Mouse (Mus musculus) forebrain, embryonic 16.5 days (tissue): ENCODE measurements at regions not wholly inside any gene's neighbourhood (a gene's known extent, or its start where the extent isn't known, plus 50 kb on each side); places are given as distances from the start of the nearest gene placed in this dataset.
A peak's percentile ranks its signal among the peaks of the same experiment; 100 is the strongest.

Experiments
- ATAC-seq: fragments of 200-750 bp; cut with Nextera tagmentation; 2 replicates; pipeline ENCODE4 v1.8.0; 2017; ENCODE audit warnings: mild to moderate bottlenecking, moderate library complexity
- H3K27ac ChIP-seq: fragments of 300-500 bp; sonication (generic); 2 replicates; pipeline ENCODE4 v1.5.1; 2014; ENCODE audit warnings: low read length, control low read depth
- H3K27me3 ChIP-seq: fragments of 300-500 bp; sonication (generic); replicated peaks from 2 replicates; pipeline ENCODE4 v1.6.1; 2014; ENCODE audit warnings: low read length; ENCODE audit not compliant: control insufficient read depth, insufficient read depth
- H3K36me3 ChIP-seq: fragments of 300-500 bp; sonication (generic); 2 replicates; pipeline ENCODE4 v1.6.1; 2014; ENCODE audit not compliant: control insufficient read depth, insufficient read depth
- H3K4me1 ChIP-seq: fragments of 300-500 bp; sonication (generic); replicated peaks from 2 replicates; pipeline ENCODE4 v1.6.1; 2014; ENCODE audit warnings: low read length; ENCODE audit not compliant: control insufficient read depth, insufficient read depth
- H3K4me2 ChIP-seq: fragments of 300-500 bp; sonication (generic); 2 replicates; pipeline ENCODE4 v1.6.1; 2014; ENCODE audit warnings: mild to moderate bottlenecking, low read length, control low read depth
- H3K4me3 ChIP-seq: fragments of 300-500 bp; sonication (generic); replicated peaks from 2 replicates; pipeline ENCODE4 v1.5.1; 2014; ENCODE audit warnings: mild to moderate bottlenecking, low read length, control low read depth
- H3K9ac ChIP-seq: fragments of 300-500 bp; sonication (generic); replicated peaks from 2 replicates; pipeline ENCODE4 v1.6.1; 2014; ENCODE audit warnings: low read depth, low read length, control low read depth
- H3K9me3 ChIP-seq: fragments of 300-500 bp; sonication (generic); 2 replicates; pipeline ENCODE4 v1.6.1; 2016; ENCODE audit warnings: low read length; ENCODE audit not compliant: control insufficient read depth
- WGBS: fragments of 180-500 bp; shearing (Covaris S2); extraction: QIAGEN DNeasy Blood & Tissue Kit; methylation state at CpG from one replicate; pipeline ENCODE4 v1.1.7; 2014; 5-methylcytosine and 5-hydroxymethylcytosine counted together

DNA sequence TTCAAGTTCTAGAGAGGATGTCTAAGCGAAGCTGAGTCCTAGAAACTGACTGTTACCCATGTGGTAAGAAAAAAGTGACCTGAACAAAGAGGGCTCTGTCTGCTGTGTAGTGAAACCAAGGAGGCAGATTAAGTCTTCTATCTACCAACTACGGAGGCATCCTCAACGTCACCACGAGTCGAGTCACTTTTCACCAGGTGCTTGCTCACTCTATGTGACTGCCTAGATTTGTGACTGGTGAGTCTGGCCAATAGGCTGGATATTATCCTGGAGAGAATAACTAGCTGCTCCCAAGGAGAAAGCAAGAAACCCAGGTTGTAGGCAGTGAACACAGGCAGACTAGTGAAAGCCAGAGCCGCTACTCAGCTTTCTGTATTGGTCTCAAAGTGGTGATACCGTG is 191.2 kb downstream of the Cd83 start:
- WGBS = 43% methylated on average over 7 of the region's 7 CpGs
- Histone ChIP-seq H3K9ac (no peak overlapping the region), H3K4me2 (no peak overlapping the region), H3K4me1 (peaks cover 5% of the 10 kb centered on the region), H3K9me3 (no peaks in the 10 kb centered on the region), H3K27me3 (no peaks in the 10 kb centered on the region), H3K27ac (no peak overlapping the region), H3K36me3 (no peaks in the 10 kb centered on the region), H3K4me3 (no peak overlapping the region)
- ATAC-seq = no peak

DNA sequence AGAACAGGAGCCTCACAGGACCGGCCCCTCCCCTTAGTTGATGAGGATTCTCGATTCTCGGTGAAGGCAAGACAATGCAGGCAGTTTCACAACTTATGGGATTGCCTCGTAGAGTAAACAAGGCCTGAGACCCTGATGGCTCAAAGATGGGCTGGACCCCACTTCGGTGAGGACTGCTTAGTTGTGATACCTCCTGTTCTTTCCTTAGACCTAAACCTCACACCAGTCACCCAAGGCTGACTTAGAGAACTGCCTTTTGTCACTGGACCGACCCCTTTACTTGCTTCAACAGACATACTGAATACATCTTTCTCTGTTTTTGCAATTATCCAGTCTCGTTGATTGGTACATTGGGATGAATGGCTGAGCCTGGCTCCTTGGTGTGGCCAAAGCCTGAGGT is 192.1 kb downstream of the Cd83 start:
- Histone ChIP-seq H3K4me3 (no peak overlapping the region), H3K9ac (no peak overlapping the region), H3K4me1 (peaks cover 5% of the 10 kb centered on the region), H3K27me3 (no peaks in the 10 kb centered on the region), H3K27ac (no peak overlapping the region), H3K9me3 (no peaks in the 10 kb centered on the region), H3K4me2 (no peak overlapping the region), H3K36me3 (no peaks in the 10 kb centered on the region)
- WGBS = 27% methylated on average over 7 of the region's 7 CpGs
- ATAC-seq = no peak

DNA sequence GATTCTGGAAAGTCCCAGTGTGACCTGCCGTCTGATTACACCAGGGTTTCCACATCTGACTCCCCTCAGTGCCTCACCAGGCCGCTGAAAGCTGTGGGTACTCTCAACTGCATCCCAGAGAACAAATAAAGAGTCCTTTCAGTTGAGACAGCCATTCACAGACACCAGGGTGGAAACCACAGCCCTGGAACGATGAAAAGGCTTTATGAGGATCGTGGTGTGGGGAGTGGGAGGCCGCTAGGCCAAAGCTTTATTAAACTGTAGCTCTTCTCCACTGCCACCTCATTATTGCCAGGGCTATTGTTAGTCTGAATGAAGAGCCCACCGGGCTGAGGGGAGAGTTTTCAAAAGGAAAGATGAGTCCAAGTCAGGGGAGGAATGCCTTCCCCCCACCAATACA is 202.8 kb downstream of the Cd83 start:
- no peak overlapping the region for H3K4me2 ChIP-seq
- no peak overlapping the region for H3K9ac ChIP-seq
- H3K27me3 ChIP-seq = no peaks in the 10 kb centered on the region
- no peak for ATAC-seq
- H3K36me3 ChIP-seq = no peaks in the 10 kb centered on the region
- H3K4me3 ChIP-seq = no peak overlapping the region
- no peak overlapping the region for H3K27ac ChIP-seq
- H3K4me1 ChIP-seq = peaks cover 17% of the 10 kb centered on the region
- H3K9me3 ChIP-seq = no peaks in the 10 kb centered on the region
- WGBS = 11% methylated on average over 6 of the region's 6 CpGs

DNA sequence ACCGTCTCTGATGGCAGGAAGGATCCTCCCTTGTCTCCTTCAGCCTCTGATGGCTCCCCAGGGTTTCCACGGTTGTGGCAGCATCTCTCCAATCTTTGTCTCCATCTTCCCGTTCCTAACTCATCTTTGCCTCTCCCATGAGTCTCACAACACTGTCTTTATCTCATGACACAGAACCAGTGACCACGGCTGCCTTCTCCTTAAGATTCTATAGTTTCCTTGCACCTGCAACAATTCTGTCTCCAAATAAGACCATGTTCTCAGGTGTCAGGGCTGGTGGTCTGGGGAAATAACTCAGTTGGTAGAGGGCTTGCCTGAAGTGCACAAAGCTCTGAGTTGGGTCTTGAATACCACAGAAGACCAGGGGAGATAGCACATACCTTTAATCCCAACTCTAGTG is 203.8 kb downstream of the Cd83 start:
- no peak for ATAC-seq
- Histone ChIP-seq H3K27me3 (no peaks in the 10 kb centered on the region), H3K9ac (no peak overlapping the region), H3K4me2 (no peak overlapping the region), H3K4me3 (no peak overlapping the region), H3K36me3 (no peaks in the 10 kb centered on the region), H3K9me3 (no peaks in the 10 kb centered on the region), H3K4me1 (peaks cover 17% of the 10 kb centered on the region), H3K27ac (no peak overlapping the region)
- 95% methylated on average over 4 of the region's 4 CpGs for WGBS

DNA sequence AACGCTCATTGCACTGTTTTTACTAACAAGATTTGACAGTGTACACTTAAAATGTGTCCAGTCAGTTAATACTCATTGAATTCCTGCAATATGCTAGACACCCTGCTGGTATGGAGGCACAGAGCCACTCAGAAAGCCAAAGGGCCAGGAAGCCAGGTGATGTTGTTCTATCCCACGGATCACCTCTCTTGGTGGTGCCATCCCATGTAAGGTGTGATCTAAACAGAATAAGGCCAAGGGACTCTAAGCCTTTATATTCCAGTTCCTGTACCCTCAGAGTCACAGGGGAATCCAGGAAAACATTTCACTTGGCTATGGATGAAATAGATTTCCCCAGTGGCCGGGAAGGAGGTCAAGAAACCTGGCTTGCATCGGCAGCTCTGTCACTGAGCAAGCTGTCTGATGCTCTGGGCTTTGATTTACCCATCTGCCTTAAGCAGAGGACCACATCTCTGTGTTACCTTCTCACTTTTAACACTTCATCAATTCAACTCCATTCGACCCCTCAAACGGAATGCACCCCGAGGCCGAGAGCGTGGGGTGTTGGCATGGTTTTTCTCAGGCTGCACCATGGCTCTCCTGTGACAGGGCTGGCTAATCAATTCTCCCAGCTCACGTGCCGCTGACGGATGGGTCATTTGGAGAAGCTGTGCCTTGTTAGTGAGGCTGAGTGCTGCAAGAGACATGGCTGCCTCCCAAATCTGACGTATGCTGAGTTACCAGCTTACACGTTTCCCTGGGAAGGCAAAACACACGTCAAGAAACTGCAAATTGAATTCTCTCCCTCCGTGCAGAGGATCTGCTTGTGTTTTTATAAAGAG is 205.9 kb downstream of the Cd83 start:
- whole genome bisulfite sequencing = 34% methylated on average over 16 of the region's 16 CpGs
- H3K4me3 ChIP-seq = no peak overlapping the region
- H3K27me3 ChIP-seq = no peaks in the 10 kb centered on the region
- peak overlapping the region; percentile 72 for H3K27ac ChIP-seq
- H3K36me3 ChIP-seq = no peaks in the 10 kb centered on the region
- peak; percentile 86 for ATAC-seq
- H3K4me1 ChIP-seq = peaks cover 17% of the 10 kb centered on the region
- H3K9ac ChIP-seq = no peak overlapping the region
- H3K4me2 ChIP-seq = peak overlapping the region; percentile 39
- H3K9me3 ChIP-seq = no peaks in the 10 kb centered on the region

DNA sequence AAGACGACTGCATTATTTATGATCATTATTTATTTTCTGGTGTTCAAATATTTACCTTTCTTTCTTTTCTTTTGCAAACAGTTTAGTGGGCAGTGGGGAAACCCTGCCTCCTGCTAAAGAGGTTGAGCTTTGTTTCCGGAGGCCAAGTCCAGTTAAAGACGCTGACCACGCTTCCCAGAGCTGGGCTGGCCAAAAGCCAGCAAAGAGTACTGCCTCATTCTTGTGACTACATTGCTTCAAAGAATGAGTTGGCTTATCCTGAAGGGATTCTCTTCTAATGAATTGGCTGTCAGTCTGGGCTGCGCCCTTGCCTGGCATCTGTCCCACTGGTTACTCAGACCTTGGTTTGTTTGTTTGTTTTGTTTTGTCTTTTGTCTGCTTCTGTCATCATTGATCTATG is 207.2 kb downstream of the Cd83 start:
- no peak overlapping the region for H3K4me2 ChIP-seq
- no peak overlapping the region for H3K9ac ChIP-seq
- peaks cover 17% of the 10 kb centered on the region for H3K4me1 ChIP-seq
- no peaks in the 10 kb centered on the region for H3K9me3 ChIP-seq
- H3K27ac ChIP-seq = no peak overlapping the region
- no peak for ATAC-seq
- no peaks in the 10 kb centered on the region for H3K36me3 ChIP-seq
- 18% methylated on average over 5 of the region's 5 CpGs for WGBS
- H3K4me3 ChIP-seq = no peak overlapping the region
- H3K27me3 ChIP-seq = no peaks in the 10 kb centered on the region

DNA sequence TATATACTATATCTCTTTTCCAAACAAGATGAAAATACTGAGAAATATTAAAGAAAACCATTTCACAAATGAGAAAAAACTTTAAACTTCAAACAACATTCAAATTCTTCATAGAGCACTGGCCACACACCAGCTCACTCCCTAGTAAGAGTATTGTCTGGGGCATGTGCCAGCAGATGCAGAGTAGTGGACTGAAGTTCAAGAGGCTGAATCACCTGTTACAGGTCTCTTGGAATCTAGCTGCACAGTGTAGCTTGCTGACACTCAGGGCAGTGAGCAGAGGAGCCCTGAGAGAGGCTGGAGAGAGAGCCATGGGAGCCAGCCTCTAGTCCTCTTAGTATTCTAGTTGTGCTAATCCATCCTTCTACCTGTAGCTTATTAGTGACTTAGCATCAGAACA is 208.4 kb downstream of the Cd83 start:
- Histone ChIP-seq H3K27me3 (no peaks in the 10 kb centered on the region), H3K9me3 (no peaks in the 10 kb centered on the region), H3K9ac (no peak overlapping the region), H3K4me1 (peaks cover 17% of the 10 kb centered on the region), H3K36me3 (no peaks in the 10 kb centered on the region), H3K4me3 (no peak overlapping the region), H3K4me2 (no peak overlapping the region), H3K27ac (no peak overlapping the region)
- ATAC-seq = no peak

DNA sequence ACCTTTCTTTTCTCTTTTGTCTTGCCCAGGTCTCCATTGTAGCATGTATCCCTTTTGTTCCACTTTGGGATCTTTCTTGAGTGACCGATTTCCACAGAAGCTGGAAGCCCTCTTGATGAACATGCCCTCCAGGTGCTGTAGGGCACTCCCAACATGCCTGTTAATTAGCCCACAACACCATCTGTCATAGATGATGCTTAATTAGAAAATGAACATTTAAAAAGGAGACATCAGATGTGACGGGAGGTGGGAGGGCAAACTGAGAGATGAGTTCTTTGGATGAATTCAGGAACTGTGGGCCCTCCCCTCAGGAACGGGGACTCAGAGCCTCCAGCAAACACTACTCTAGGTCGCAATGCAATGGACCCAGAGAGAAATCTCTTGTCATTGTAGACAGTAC is 209.8 kb downstream of the Cd83 start:
- Histone ChIP-seq H3K36me3 (no peaks in the 10 kb centered on the region), H3K9ac (no peak overlapping the region), H3K27me3 (no peaks in the 10 kb centered on the region), H3K4me3 (no peak overlapping the region), H3K4me2 (no peak overlapping the region), H3K27ac (no peak overlapping the region), H3K9me3 (no peaks in the 10 kb centered on the region), H3K4me1 (peaks cover 17% of the 10 kb centered on the region)
- WGBS = 54% methylated on average over 4 of the region's 4 CpGs
- ATAC-seq = no peak

DNA sequence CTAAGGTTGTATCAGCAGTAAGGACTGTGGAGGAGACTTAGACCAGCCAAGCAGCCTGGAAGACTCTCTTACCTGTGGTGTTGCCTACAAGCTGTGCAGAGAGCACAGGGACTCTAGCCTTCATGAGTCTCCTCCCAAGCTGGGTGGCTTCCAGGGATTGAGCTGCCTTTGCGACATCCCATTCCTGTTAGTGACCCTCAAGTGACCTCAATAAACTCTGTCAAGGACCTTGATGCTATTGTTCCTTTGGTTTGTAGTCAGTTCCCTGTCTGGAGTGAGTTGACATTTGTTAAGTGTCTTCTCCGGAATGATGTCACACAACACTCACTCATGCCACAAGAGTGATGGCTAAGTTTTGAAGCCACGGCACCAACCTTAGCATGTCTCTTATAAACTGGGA is 211.0 kb downstream of the Cd83 start:
- Histone ChIP-seq H3K9me3 (no peaks in the 10 kb centered on the region), H3K27ac (no peak overlapping the region), H3K27me3 (no peaks in the 10 kb centered on the region), H3K4me1 (peaks cover 14% of the 10 kb centered on the region), H3K4me3 (no peak overlapping the region), H3K4me2 (no peak overlapping the region), H3K36me3 (no peaks in the 10 kb centered on the region), H3K9ac (no peak overlapping the region)
- ATAC-seq = no peak
- 75% methylated on average over 3 of the region's 3 CpGs for WGBS
